Mouse (Mus musculus) intestine, embryonic 16.5 days (tissue): ENCODE data around the gene Zfp275. TPM values are rescaled to one million over a fixed set of nuclear protein-coding genes. Genes with fewer than 3 reads are reported as not detected.
"Not testable (repeated sequence)": the region's sequence is repeated elsewhere in the genome, so short reads cannot be mapped to it uniquely, and the experiment has no call there.

Experiments
- ATAC-seq: fragments of 200-750 bp; cut with Nextera tagmentation; 2 replicates; pipeline ENCODE4 v1.8.0; 2017; ENCODE audit warnings: moderate TSS enrichment, moderate library complexity
- H3K27ac ChIP-seq: fragments of 300-500 bp; sonication (generic); 2 replicates; pipeline ENCODE4 v1.5.1; 2014; ENCODE audit warnings: mild to moderate bottlenecking, low read length
- H3K27me3 ChIP-seq: fragments of 300-500 bp; sonication (generic); replicated peaks from 2 replicates; pipeline ENCODE4 v1.6.1; 2014; ENCODE audit warnings: low read length, control low read depth, mixed read lengths; ENCODE audit not compliant: control insufficient read depth, insufficient read depth
- H3K36me3 ChIP-seq: fragments of 300-500 bp; sonication (generic); 2 replicates; pipeline ENCODE4 v1.6.1; 2014; ENCODE audit warnings: low read length, control low read depth; ENCODE audit not compliant: control insufficient read depth, insufficient read depth
- H3K4me1 ChIP-seq: fragments of 300-500 bp; sonication (generic); 2 replicates; pipeline ENCODE4 v1.6.1; 2014; ENCODE audit warnings: low read length, control low read depth, mixed read lengths; ENCODE audit not compliant: control insufficient read depth, insufficient read depth
- H3K4me2 ChIP-seq: fragments of 300-500 bp; sonication (generic); 2 replicates; pipeline ENCODE4 v1.6.1; 2014; ENCODE audit warnings: low read depth, low read length, control low read depth
- H3K4me3 ChIP-seq: fragments of 300-500 bp; sonication (generic); 2 replicates; pipeline ENCODE4 v1.5.1; 2014; ENCODE audit warnings: mild to moderate bottlenecking, low read length
- H3K9ac ChIP-seq: fragments of 300-500 bp; sonication (generic); 2 replicates; pipeline ENCODE4 v1.6.1; 2014; ENCODE audit warnings: low read depth, low read length
- H3K9me3 ChIP-seq: fragments of 300-500 bp; sonication (generic); 2 replicates; pipeline ENCODE4 v1.6.1; 2016; ENCODE audit warnings: low read length, control low read depth; ENCODE audit not compliant: control insufficient read depth
- WGBS: fragments of 180-500 bp; shearing (Covaris S2); extraction: QIAGEN DNeasy Blood & Tissue Kit; methylation state at CpG from one replicate; pipeline ENCODE4 v1.1.7; 2014; 5-methylcytosine and 5-hydroxymethylcytosine counted together
- polyA plus RNA-seq: library from polyadenylated mRNA; unstranded; fragments of >200 nt; fragmentation: Nextera tagmentation; extraction: Ambion mirVana; gene quantifications from 2 replicates; pipeline ENCODE4 v1.2.1, GENCODE M21; 2015

The Zfp275 gene
- polyA plus RNA-seq, 1 experiment from 2014 or later = 7.4 TPM

DNA sequence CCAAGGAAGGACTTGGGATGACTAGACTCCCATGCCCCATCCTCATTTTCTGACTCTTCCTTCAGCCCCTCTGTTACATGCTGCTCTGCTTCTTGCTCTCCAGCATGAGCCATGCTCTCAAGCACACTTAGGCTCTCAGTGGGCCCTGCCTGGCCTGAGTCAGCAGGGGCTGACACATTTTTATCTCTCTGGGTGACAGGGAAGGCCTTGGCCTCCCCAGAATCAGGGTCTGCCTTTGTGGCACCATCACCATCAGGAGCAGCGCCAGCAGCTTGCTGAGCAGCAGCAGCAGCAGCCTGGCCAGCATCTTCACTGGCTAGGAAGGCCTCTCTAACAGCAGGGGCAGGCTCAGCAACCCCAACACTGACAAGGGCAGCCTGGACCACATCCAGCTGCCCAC is 54.0 kb downstream of the Zfp275 start:
- 84% methylated on average over 1 of the region's 1 CpGs for WGBS
- no peak overlapping the region for H3K27ac ChIP-seq

DNA sequence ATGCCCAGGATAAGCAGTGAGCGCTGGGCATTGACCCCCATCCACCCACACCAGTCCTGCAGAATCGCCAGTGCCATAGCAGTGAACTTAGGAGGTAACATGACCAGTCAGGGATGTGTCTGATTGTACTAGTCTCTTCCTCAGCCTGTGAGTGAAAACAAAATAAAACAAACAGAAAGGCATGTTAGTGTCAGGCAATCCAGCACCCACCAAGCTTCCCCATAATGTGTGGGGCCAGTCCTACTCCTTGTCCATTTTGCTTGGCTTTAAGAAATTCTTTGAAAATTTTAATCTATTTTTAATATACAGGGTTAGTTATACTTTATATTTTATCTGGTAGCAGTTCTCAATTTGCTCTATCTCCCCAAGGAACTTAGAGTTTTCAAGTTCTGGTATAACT is 56.2 kb downstream of the Zfp275 start, which contains the start of gene Gm18336:
Gene Gm18336 (minus strand): TSS at position 101 of the 400 bp plus-strand sequence.
- 80% methylated on average over 2 of the region's 2 CpGs for WGBS

More for the DNA sequence above, 54.0 kb downstream of the Zfp275 start:
- Histone ChIP-seq H3K36me3 (no peaks in the 10 kb centered on the region), H3K4me2 (no peak overlapping the region), H3K4me1 (no peaks in the 10 kb centered on the region), H3K27me3 (no peaks in the 10 kb centered on the region), H3K9ac (no peak overlapping the region), H3K4me3 (no peak overlapping the region), H3K9me3 (no peaks in the 10 kb centered on the region)
- no peak for ATAC-seq

DNA sequence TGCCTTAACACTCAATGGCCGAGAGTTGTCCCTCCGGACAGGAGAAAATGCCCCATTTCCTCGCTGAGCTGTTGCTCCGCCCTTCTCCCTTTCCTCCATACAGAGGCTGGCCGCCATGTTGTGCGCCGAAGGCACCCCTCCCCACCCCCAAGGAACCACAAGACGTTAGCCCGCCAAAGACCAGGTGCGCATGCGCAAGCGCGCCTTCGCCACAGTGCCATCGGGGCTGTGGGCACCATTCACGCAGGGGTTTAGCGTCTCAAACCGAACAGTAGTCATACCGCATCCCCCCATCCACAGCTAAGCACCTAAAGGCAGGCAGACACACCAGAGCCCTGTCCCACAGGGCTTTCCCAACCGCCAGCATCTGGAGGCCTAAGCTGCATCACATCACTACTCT is 58.5 kb downstream of the Zfp275 start:
- H3K9me3 ChIP-seq = no peaks in the 10 kb centered on the region
- H3K9ac ChIP-seq = no peak overlapping the region
- H3K27me3 ChIP-seq = no peaks in the 10 kb centered on the region
- ATAC-seq = no peak
- no peak overlapping the region for H3K27ac ChIP-seq
- H3K4me2 ChIP-seq = no peak overlapping the region
- WGBS = 84% methylated on average over 20 of the region's 20 CpGs
- H3K4me3 ChIP-seq = no peak overlapping the region
- no peaks in the 10 kb centered on the region for H3K4me1 ChIP-seq
- no peaks in the 10 kb centered on the region for H3K36me3 ChIP-seq

More for the DNA sequence above, 56.2 kb downstream of the Zfp275 start, which contains the start of gene Gm18336:
- not testable (repeated sequence) for H3K27ac ChIP-seq, H3K4me1 ChIP-seq, ATAC-seq, H3K9me3 ChIP-seq, H3K36me3 ChIP-seq, H3K4me2 ChIP-seq, H3K27me3 ChIP-seq, H3K4me3 ChIP-seq, H3K9ac ChIP-seq

DNA sequence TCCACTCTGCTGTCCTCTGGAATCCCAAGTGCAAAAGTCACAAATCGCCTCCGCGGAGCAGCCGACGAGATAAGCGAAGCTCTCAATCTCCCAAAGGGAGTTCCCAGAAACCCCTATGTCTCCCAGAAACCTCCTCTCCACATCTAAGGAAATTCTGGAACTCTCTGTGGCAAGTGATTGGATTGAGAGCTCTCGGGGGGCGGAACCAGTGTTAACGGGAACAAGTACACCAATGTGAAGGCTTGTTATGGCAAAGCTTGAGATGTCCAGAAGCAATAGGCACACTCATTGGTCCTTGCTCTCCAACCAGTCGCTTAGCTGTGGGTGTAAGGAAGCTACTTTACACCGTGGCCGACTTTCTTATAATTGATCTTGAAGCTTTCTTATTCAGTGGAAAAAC is 59.2 kb downstream of the Zfp275 start:
- ATAC-seq = no peak
- Histone ChIP-seq H3K27ac (no peak overlapping the region), H3K9me3 (no peaks in the 10 kb centered on the region), H3K4me3 (no peak overlapping the region), H3K36me3 (no peaks in the 10 kb centered on the region), H3K9ac (no peak overlapping the region), H3K4me2 (no peak overlapping the region), H3K27me3 (no peaks in the 10 kb centered on the region), H3K4me1 (no peaks in the 10 kb centered on the region)
- 91% methylated on average over 12 of the region's 12 CpGs for WGBS

Other genes starting within 250 kb of the Zfp275 start
- gene Xlr3a, start 245.5 kb upstream of the Zfp275 start, polyA plus RNA-seq = 8.8 and 9.4 TPM in 2 replicates
- 0.33 TPM in 1 of 2 replicates, not detected in the other for gene Gm14685, start 225.6 kb upstream of the Zfp275 start, polyA plus RNA-seq
- 0.10 and 0.28 TPM in 2 replicates for gene Xlr5b, start 193.8 kb upstream of the Zfp275 start, polyA plus RNA-seq
- gene DXBay18, start 193.2 kb upstream of the Zfp275 start, polyA plus RNA-seq = 0.39 TPM in 1 of 2 replicates, not detected in the other
- gene Spin2d, start 165.6 kb upstream of the Zfp275 start, polyA plus RNA-seq = not detected in 2 replicates
- gene Xlr3b, start 150.4 kb upstream of the Zfp275 start, polyA plus RNA-seq = 7.6 and 7.9 TPM in 2 replicates
- 1.8 and 1.9 TPM in 2 replicates for gene Xlr4b, start 128.3 kb upstream of the Zfp275 start, polyA plus RNA-seq
- gene F8a, start 114.3 kb upstream of the Zfp275 start, polyA plus RNA-seq = 14.7 and 14.9 TPM in 2 replicates
- gene Xlr4c, start 99.5 kb upstream of the Zfp275 start, polyA plus RNA-seq = 1.2 and 1.6 TPM in 2 replicates
- not detected in 2 replicates for gene Xlr3c, start 77.2 kb upstream of the Zfp275 start, polyA plus RNA-seq
- 0.40 and 0.42 TPM in 2 replicates for gene Xlr5a, start 49.6 kb upstream of the Zfp275 start, polyA plus RNA-seq
- 0.26 TPM in 1 of 2 replicates, not detected in the other for gene Xlr5c, start 49.6 kb upstream of the Zfp275 start, polyA plus RNA-seq
- not detected in 2 replicates for gene Gm45015, start 5.8 kb upstream of the Zfp275 start, polyA plus RNA-seq
- gene Gm18336, start 56.1 kb downstream of the Zfp275 start, polyA plus RNA-seq = not detected in 2 replicates
- 0.45 and 0.55 TPM in 2 replicates for gene Zfp92, start 68.5 kb downstream of the Zfp275 start, polyA plus RNA-seq
- not detected in 2 replicates for gene Trex2, start 92.7 kb downstream of the Zfp275 start, polyA plus RNA-seq
- gene Haus7, start 116.4 kb downstream of the Zfp275 start, polyA plus RNA-seq = 47.5 and 60.3 TPM in 2 replicates
- 48.1 and 54.3 TPM in 2 replicates for gene Bgn, start 141.0 kb downstream of the Zfp275 start, polyA plus RNA-seq
- 0.18 and 0.32 TPM in 2 replicates for gene Atp2b3, start 160.5 kb downstream of the Zfp275 start, polyA plus RNA-seq